In the genomic region with DNA sequence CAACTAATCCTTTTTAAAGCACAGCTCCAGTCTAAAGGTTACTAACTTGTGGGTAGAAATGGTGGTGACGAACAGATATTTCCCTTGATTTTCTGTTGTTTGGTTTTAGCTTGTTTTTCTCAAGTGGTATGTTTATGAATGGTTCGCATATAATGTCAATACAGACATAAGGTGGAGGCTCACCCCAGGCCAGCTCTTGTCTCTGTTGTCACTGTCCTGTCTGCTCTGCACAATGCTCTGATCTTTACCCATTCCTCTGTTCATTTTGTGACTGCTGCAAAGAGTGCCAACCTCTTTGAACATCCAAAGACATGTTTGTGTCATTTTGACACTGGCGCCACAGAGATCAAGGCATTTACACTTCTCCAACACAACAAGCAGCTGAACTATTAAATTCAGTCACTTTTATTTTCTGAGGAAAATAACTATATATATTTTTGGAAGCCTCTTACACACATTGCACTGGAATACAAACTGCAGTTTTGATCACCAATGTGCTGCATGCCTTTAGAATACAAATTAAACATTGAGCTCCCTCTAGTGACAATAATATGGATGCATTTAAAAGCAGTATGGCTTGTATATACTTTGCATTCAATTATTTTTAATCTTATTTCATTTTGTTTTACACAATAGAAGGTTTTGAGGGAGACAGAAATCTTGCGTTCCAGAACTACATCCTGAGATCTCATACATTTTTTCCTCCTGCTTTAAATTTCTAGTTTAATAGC, we compare ENCODE assay signal across 11 mouse cellular contexts.
A peak's percentile ranks its signal among the peaks of the same experiment; 100 is the strongest.
DNase-seq lines count a peak whose midpoint lies in the region; ATAC-seq and TF ChIP-seq lines count a peak whose summit lies in the region.
"Had no signal": no experiment of that assay in that cellular context is flagged by ENCODE, and none has a peak within 500 bp of the region (broad histone marks: within the 10 kb centered on the region; RNA-seq: fewer than 3 reads in every experiment).

No protein-coding gene starts in this region.

- no peak overlapping the region for H3K4me3 ChIP-seq in hindbrain, embryonic 14.5 days (replicated peaks; ENCODE audit: low read length)
- H3K4me3 ChIP-seq in hindbrain, embryonic 12.5 days = no peak overlapping the region
- no peak overlapping the region for H3K4me3 ChIP-seq in midbrain, embryonic 11.5 days (ENCODE audit: low read depth, low read length)
- H3K4me3 ChIP-seq in midbrain, embryonic 10.5 days = no peak overlapping the region
- no peak overlapping the region for H3K4me3 ChIP-seq in stomach, postnatal 0 days (ENCODE audit: low read depth, low read length)
- H3K4me3 ChIP-seq in intestine, embryonic 16.5 days (ENCODE audit: low read length) = no peak overlapping the region
- H3K4me3 ChIP-seq: limb, embryonic 13.5 days; neural tube, embryonic 12.5 days had no signal

- H3K4me2 ChIP-seq in hindbrain, embryonic 14.5 days (replicated peaks) = no peak overlapping the region
- no peak overlapping the region for H3K4me2 ChIP-seq in hindbrain, embryonic 12.5 days (replicated peaks)
- no peak overlapping the region for H3K4me2 ChIP-seq in midbrain, embryonic 11.5 days
- H3K4me2 ChIP-seq in stomach, postnatal 0 days (replicated peaks; ENCODE audit: low read depth) = no peak overlapping the region
- no peak overlapping the region for H3K4me2 ChIP-seq in intestine, embryonic 16.5 days (ENCODE audit: low read depth, low read length)
- H3K4me2 ChIP-seq: limb, embryonic 13.5 days; neural tube, embryonic 12.5 days had no signal

- H3K36me3 ChIP-seq in hindbrain, embryonic 14.5 days (replicated peaks; ENCODE audit: control insufficient read depth, insufficient read depth) = no peaks in the 10 kb centered on the region
- no peaks in the 10 kb centered on the region for H3K36me3 ChIP-seq in hindbrain, embryonic 12.5 days
- no peaks in the 10 kb centered on the region for H3K36me3 ChIP-seq in midbrain, embryonic 11.5 days (ENCODE audit: control insufficient read depth, insufficient read depth, low read length)
- no peaks in the 10 kb centered on the region for H3K36me3 ChIP-seq in midbrain, embryonic 10.5 days
- H3K36me3 ChIP-seq in stomach, postnatal 0 days (ENCODE audit: control insufficient read depth, insufficient read depth, low read length) = no peaks in the 10 kb centered on the region
- no peaks in the 10 kb centered on the region for H3K36me3 ChIP-seq in intestine, embryonic 16.5 days (ENCODE audit: control insufficient read depth, insufficient read depth, low read length)
- H3K36me3 ChIP-seq: limb, embryonic 13.5 days; neural tube, embryonic 12.5 days had no signal

- peak; percentile 73 for DNase-seq in hindbrain, embryonic 14.5 days (ENCODE audit: low spot score)
- DNase-seq in midbrain, embryonic 11.5 days (ENCODE audit: low spot score, missing footprints) = peak; percentile 84
- DNase-seq in midbrain, embryonic 10.5 days (ENCODE audit: low spot score) = no peak
- no peak for DNase-seq in stomach, postnatal 0 days (ENCODE audit: low spot score)
- DNase-seq in kidney, postnatal 25 days = no peak
- DNase-seq: cerebellum, adult 18-20 months had no signal

- no peak for ATAC-seq in hindbrain, embryonic 14.5 days (ENCODE audit: low FRiP score)
- ATAC-seq in hindbrain, embryonic 12.5 days (ENCODE audit: low FRiP score) = no peak
- no peak for ATAC-seq in midbrain, embryonic 11.5 days (ENCODE audit: low FRiP score)
- ATAC-seq in common myeloid progenitor, adult 5-6 weeks (replicated peaks; ENCODE audit: low read depth, poor library complexity, severe bottlenecking) = peak; percentile 72
- no peak for ATAC-seq in stomach, postnatal 0 days (ENCODE audit: low FRiP score, low TSS enrichment)
- ATAC-seq in intestine, embryonic 16.5 days = no peak; the same call in 1 of the 2 replicates

- no peaks in the 10 kb centered on the region for H3K27me3 ChIP-seq in hindbrain, embryonic 14.5 days (ENCODE audit: control insufficient read depth, insufficient read depth, low read length)
- no peaks in the 10 kb centered on the region for H3K27me3 ChIP-seq in hindbrain, embryonic 12.5 days
- H3K27me3 ChIP-seq in midbrain, embryonic 11.5 days (ENCODE audit: control insufficient read depth, insufficient read depth, low read length) = no peaks in the 10 kb centered on the region
- H3K27me3 ChIP-seq in midbrain, embryonic 10.5 days (ENCODE audit: low read depth, poor library complexity, severe bottlenecking) = no peaks in the 10 kb centered on the region
- no peaks in the 10 kb centered on the region for H3K27me3 ChIP-seq in stomach, postnatal 0 days (ENCODE audit: control insufficient read depth, insufficient read depth, low read length)
- no peaks in the 10 kb centered on the region for H3K27me3 ChIP-seq in intestine, embryonic 16.5 days (replicated peaks; ENCODE audit: control insufficient read depth, insufficient read depth, low read length)
- H3K27me3 ChIP-seq: limb, embryonic 13.5 days; neural tube, embryonic 12.5 days had no signal

- no peak overlapping the region for H3K9ac ChIP-seq in hindbrain, embryonic 14.5 days
- no peak overlapping the region for H3K9ac ChIP-seq in hindbrain, embryonic 12.5 days
- no peak overlapping the region for H3K9ac ChIP-seq in midbrain, embryonic 11.5 days (ENCODE audit: low read length)
- H3K9ac ChIP-seq in stomach, postnatal 0 days (ENCODE audit: low read length) = no peak overlapping the region
- no peak overlapping the region for H3K9ac ChIP-seq in intestine, embryonic 16.5 days (ENCODE audit: low read depth, low read length)
- H3K9ac ChIP-seq: limb, embryonic 13.5 days; neural tube, embryonic 12.5 days had no signal

- H3K4me1 ChIP-seq in hindbrain, embryonic 14.5 days (replicated peaks; ENCODE audit: control insufficient read depth, insufficient read depth, low read length) = no peaks in the 10 kb centered on the region
- H3K4me1 ChIP-seq in hindbrain, embryonic 12.5 days = no peaks in the 10 kb centered on the region
- no peaks in the 10 kb centered on the region for H3K4me1 ChIP-seq in midbrain, embryonic 11.5 days (ENCODE audit: control insufficient read depth, insufficient read depth, low read length)
- no peaks in the 10 kb centered on the region for H3K4me1 ChIP-seq in midbrain, embryonic 10.5 days
- H3K4me1 ChIP-seq in stomach, postnatal 0 days (replicated peaks; ENCODE audit: control insufficient read depth, insufficient read depth) = no peaks in the 10 kb centered on the region
- no peaks in the 10 kb centered on the region for H3K4me1 ChIP-seq in intestine, embryonic 16.5 days (ENCODE audit: control insufficient read depth, insufficient read depth, low read length)
- H3K4me1 ChIP-seq: limb, embryonic 13.5 days; neural tube, embryonic 12.5 days had no signal

- TF ChIP-seq CTCF in stomach, postnatal 0 days (IDR thresholded peaks at IDR 0.05; ENCODE audit: low read depth) = peak; percentile 76

- WGBS in hindbrain, embryonic 14.5 days = 92% methylated on average over 4 of the region's 4 CpGs
- WGBS in hindbrain, embryonic 12.5 days = 92% methylated on average over 4 of the region's 4 CpGs
- 91% methylated on average over 4 of the region's 4 CpGs for WGBS in midbrain, embryonic 11.5 days
- 90% methylated on average over 4 of the region's 4 CpGs for WGBS in midbrain, embryonic 10.5 days
- WGBS in stomach, postnatal 0 days = 75% methylated on average over 4 of the region's 4 CpGs
- 77% methylated on average over 4 of the region's 4 CpGs for WGBS in intestine, embryonic 16.5 days

- H3K9me3 ChIP-seq in hindbrain, embryonic 14.5 days (ENCODE audit: control insufficient read depth, low read length) = no peaks in the 10 kb centered on the region
- no peaks in the 10 kb centered on the region for H3K9me3 ChIP-seq in hindbrain, embryonic 12.5 days (replicated peaks)
- H3K9me3 ChIP-seq in midbrain, embryonic 11.5 days (ENCODE audit: control insufficient read depth, low read length) = no peaks in the 10 kb centered on the region
- H3K9me3 ChIP-seq in midbrain, embryonic 10.5 days (replicated peaks) = no peaks in the 10 kb centered on the region
- H3K9me3 ChIP-seq in stomach, postnatal 0 days (ENCODE audit: control insufficient read depth, low read length) = no peaks in the 10 kb centered on the region
- no peaks in the 10 kb centered on the region for H3K9me3 ChIP-seq in intestine, embryonic 16.5 days (ENCODE audit: control insufficient read depth, low read length)
- H3K9me3 ChIP-seq: limb, embryonic 13.5 days; neural tube, embryonic 12.5 days had no signal

- no peak for TF ChIP-seq EP300 in stomach, postnatal 0 days (optimal IDR thresholded peaks at IDR 0.05)

- H3K27ac ChIP-seq in hindbrain, embryonic 14.5 days = no peak overlapping the region
- H3K27ac ChIP-seq in hindbrain, embryonic 12.5 days = no peak overlapping the region
- no peak overlapping the region for H3K27ac ChIP-seq in midbrain, embryonic 11.5 days (ENCODE audit: low read depth, low read length)
- H3K27ac ChIP-seq in midbrain, embryonic 10.5 days (replicated peaks) = no peak overlapping the region
- no peak overlapping the region for H3K27ac ChIP-seq in stomach, postnatal 0 days (replicated peaks)
- no peak overlapping the region for H3K27ac ChIP-seq in intestine, embryonic 16.5 days (ENCODE audit: low read length)
- H3K27ac ChIP-seq: limb, embryonic 13.5 days; neural tube, embryonic 12.5 days had no signal

Comparison
In these comparisons a context has a peak if more than half of its experiments do, and no peak if none do; other contexts are left out.
1. DNase-seq: peak in hindbrain, embryonic 14.5 days (single experiment) and midbrain, embryonic 11.5 days (single experiment); none in midbrain, embryonic 10.5 days (single experiment), stomach, postnatal 0 days (single experiment) and kidney, postnatal 25 days (0 of 2).